Mouse (Mus musculus): Measurements from ENCODE around the gene Med14.

DNA sequence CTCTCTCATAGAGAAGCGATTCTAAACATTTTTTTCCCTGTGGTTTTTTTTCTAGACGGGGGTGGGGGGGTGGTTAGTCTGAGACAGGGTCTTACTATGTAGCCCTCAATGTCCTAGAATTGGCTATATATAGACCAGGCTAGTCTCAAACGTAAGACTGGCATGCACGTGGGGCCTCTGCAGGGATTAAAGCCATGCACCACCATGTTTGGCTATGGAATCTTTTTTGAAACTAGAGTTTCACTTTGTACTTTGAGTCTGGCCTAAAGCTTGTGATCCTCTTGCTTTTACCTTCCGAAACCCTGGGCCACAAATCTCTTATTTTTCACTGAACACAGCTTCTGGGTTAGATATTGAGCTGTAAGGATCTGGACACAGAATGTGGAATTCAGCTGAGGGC lies 2.2 kb downstream of the Med14 start:
- TF ChIP-seq POLR2A (IDR thresholded peaks at IDR 0.05; ENCODE audit: borderline replicate concordance, extremely low read depth, low read depth, low read length) (no peak), CTCF (IDR thresholded peaks at IDR 0.05; ENCODE audit: insufficient read depth, low read length) (no peak)

Data from lung, adult 2 months (tissue).